Mouse (Mus musculus): Measurements from ENCODE around the gene Peli2. TPM values are rescaled to one million over a fixed set of nuclear protein-coding genes. Genes with fewer than 3 reads are reported as not detected.
A peak's percentile ranks its signal among the peaks of the same experiment; 100 is the strongest.

Gene Peli2
- total RNA-seq, 1 experiment: 1.6 TPM

DNA sequence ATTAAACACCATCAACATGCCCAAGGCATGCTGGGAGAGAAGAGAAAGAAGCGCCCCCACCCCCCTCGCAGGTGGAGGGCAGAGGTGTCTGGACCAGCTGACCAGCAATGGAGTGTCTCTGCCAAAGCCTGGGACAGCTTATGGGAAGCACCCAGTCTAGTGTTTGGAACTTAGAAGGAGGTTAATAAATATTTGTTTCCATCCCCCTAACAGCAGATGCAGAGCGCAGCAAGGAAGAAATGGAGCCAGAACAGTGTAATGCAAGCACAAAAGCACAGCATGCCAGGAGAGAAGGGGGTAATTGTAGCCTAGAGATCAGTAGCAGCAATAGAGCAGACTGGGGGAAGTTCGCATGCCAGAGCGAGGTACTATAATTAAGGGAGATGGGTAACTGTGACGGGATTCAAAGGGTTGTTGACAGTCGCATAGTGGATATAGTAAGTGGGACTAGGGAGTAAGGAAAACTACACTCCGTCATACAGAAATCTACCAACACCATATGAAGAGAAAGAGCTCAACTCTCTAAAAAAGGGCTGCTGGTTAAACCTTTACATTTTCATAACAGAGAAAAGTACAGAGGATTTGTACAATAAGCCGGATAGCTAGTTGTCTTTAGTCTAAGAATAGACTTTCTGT is 1.5 kb upstream of the Peli2 start:
- in situ Hi-C loops (cut with MboI; ENCODE audit: low sequenced_read_pairs in 2 of 2, unreplicated experiment in 2 of 2): no loop called here
- TF ChIP-seq ZC3H11A (IDR thresholded peaks at IDR 0.05; ENCODE audit: borderline replicate concordance, low read depth, low read length) (no peak), CHD2 (IDR thresholded peaks at IDR 0.05; ENCODE audit: low read depth, low read length) (no peak), HCFC1 (IDR thresholded peaks at IDR 0.05; ENCODE audit: borderline replicate concordance, insufficient read depth, low read length) (no peak), MAFK (IDR thresholded peaks at IDR 0.05; ENCODE audit: insufficient read depth, low read depth, low read length) (no peak), ZNF384 (IDR thresholded peaks at IDR 0.05; ENCODE audit: low read depth, low read length) (no peak)
- Histone ChIP-seq H3K9me3 (ENCODE audit: control insufficient read depth, insufficient read depth, low read depth, low read length) (no peaks in the 10 kb centered on the region), H3K36me3 (ENCODE audit: control insufficient read depth, insufficient read depth, low read length, poor library complexity, severe bottlenecking) (no peaks in the 10 kb centered on the region), H3K4me3 (ENCODE audit: insufficient read depth in 1 of 2, low read depth in 1 of 2, low read length in 2 of 2, poor library complexity in 1 of 2, severe bottlenecking in 1 of 2) (no peak overlapping the region), H3K27ac (ENCODE audit: insufficient read depth, low read depth, low read length, poor library complexity, severe bottlenecking) (no peak overlapping the region), H3K4me1 (ENCODE audit: control insufficient read depth in 2 of 2, insufficient read depth in 2 of 2, low read length in 2 of 2, poor library complexity in 1 of 2) (peaks cover 0 to 9% of the 10 kb centered on the region in 2 experiments; a peak in 2 of 4 replicates), H3K9ac (ENCODE audit: insufficient read depth, low read depth, low read length, poor library complexity, severe bottlenecking) (no peak overlapping the region)
- no peak for DNase-seq (ENCODE audit: low read depth, low spot score)

DNA sequence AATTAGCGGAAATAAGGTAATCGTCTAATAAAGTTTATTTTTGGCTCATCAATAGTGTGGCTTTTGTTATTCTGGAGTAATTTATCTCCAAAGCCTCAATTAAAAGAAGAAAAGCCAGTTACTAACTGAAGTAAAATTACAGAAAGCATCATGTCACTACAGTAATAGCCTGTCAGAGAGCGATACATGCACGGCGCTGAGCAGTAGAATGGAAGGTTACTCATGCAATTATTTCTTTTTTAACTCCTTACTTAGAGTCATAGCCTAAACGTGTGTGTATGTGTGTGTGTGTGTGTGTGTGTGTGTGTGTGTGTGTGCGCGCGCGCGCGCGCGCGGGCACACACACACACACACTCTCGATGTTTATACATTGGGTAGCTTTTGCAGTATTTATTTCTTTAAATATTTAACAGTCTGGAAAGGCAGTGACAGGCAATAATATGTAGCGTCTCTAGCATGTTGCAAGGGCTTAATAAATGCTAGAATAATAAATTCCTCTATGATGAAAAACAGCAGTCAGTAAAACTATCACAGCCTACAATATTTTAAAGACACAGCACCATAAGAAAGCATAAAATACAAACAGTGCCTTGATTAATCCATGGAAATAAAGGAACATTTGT is 864 bp upstream of the Peli2 start:
- Histone ChIP-seq H3K9ac (ENCODE audit: insufficient read depth, low read depth, low read length, poor library complexity, severe bottlenecking) (no peak overlapping the region), H3K4me3 (ENCODE audit: insufficient read depth in 1 of 2, low read depth in 1 of 2, low read length in 2 of 2, poor library complexity in 1 of 2, severe bottlenecking in 1 of 2) (peak overlapping the region in 1 of 2 experiments; percentile 89; a peak in 1 of 4 replicates), H3K4me1 (ENCODE audit: control insufficient read depth in 2 of 2, insufficient read depth in 2 of 2, low read length in 2 of 2, poor library complexity in 1 of 2) (peaks cover 0 to 9% of the 10 kb centered on the region in 2 experiments; a peak in 2 of 4 replicates), H3K9me3 (ENCODE audit: control insufficient read depth, insufficient read depth, low read depth, low read length) (no peaks in the 10 kb centered on the region), H3K36me3 (ENCODE audit: control insufficient read depth, insufficient read depth, low read length, poor library complexity, severe bottlenecking) (no peaks in the 10 kb centered on the region), H3K27ac (ENCODE audit: insufficient read depth, low read depth, low read length, poor library complexity, severe bottlenecking) (no peak overlapping the region)
- TF ChIP-seq HCFC1 (IDR thresholded peaks at IDR 0.05; ENCODE audit: borderline replicate concordance, insufficient read depth, low read length) (no peak), MAFK (IDR thresholded peaks at IDR 0.05; ENCODE audit: insufficient read depth, low read depth, low read length) (no peak), ZC3H11A (IDR thresholded peaks at IDR 0.05; ENCODE audit: borderline replicate concordance, low read depth, low read length) (no peak), ZNF384 (IDR thresholded peaks at IDR 0.05; ENCODE audit: low read depth, low read length) (no peak), CHD2 (IDR thresholded peaks at IDR 0.05; ENCODE audit: low read depth, low read length) (no peak)
- no peak for DNase-seq (ENCODE audit: low read depth, low spot score)
- in situ Hi-C loops (cut with MboI; ENCODE audit: low sequenced_read_pairs in 2 of 2, unreplicated experiment in 2 of 2): no loop called here

DNA sequence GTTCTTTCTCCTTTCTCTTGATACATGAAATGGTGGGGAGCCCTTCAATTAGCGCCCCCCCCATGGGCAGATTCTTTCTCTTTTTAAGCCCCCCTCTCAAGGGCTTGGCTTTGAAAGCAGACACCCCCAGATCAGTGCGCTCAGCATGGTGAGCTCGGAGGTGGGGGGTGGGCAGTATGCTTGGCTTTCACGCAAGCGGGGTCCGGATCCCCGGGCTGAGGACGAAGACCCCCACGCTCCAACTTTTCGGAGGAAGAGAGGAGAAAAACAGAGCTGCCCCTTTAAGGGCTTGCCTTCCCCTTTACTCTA is 226 bp upstream of the Peli2 start:
- TF ChIP-seq HCFC1 (IDR thresholded peaks at IDR 0.05; ENCODE audit: borderline replicate concordance, insufficient read depth, low read length) (no peak), ZC3H11A (IDR thresholded peaks at IDR 0.05; ENCODE audit: borderline replicate concordance, low read depth, low read length) (no peak), CHD2 (IDR thresholded peaks at IDR 0.05; ENCODE audit: low read depth, low read length) (no peak), MAFK (IDR thresholded peaks at IDR 0.05; ENCODE audit: insufficient read depth, low read depth, low read length) (no peak), ZNF384 (IDR thresholded peaks at IDR 0.05; ENCODE audit: low read depth, low read length) (no peak)
- no peak for DNase-seq (ENCODE audit: low read depth, low spot score)
- Histone ChIP-seq H3K9me3 (ENCODE audit: control insufficient read depth, insufficient read depth, low read depth, low read length) (no peaks in the 10 kb centered on the region), H3K9ac (ENCODE audit: insufficient read depth, low read depth, low read length, poor library complexity, severe bottlenecking) (peak overlapping the region; percentile 54), H3K4me3 (ENCODE audit: insufficient read depth in 1 of 2, low read depth in 1 of 2, low read length in 2 of 2, poor library complexity in 1 of 2, severe bottlenecking in 1 of 2) (peak overlapping the region; percentile 89 to 99), H3K27ac (ENCODE audit: insufficient read depth, low read depth, low read length, poor library complexity, severe bottlenecking) (no peak overlapping the region), H3K4me1 (ENCODE audit: control insufficient read depth in 2 of 2, insufficient read depth in 2 of 2, low read length in 2 of 2, poor library complexity in 1 of 2) (peaks cover 0 to 9% of the 10 kb centered on the region in 2 experiments; a peak in 2 of 4 replicates), H3K36me3 (ENCODE audit: control insufficient read depth, insufficient read depth, low read length, poor library complexity, severe bottlenecking) (no peaks in the 10 kb centered on the region)
- in situ Hi-C loops (cut with MboI; ENCODE audit: low sequenced_read_pairs in 2 of 2, unreplicated experiment in 2 of 2): no loop called here

DNA sequence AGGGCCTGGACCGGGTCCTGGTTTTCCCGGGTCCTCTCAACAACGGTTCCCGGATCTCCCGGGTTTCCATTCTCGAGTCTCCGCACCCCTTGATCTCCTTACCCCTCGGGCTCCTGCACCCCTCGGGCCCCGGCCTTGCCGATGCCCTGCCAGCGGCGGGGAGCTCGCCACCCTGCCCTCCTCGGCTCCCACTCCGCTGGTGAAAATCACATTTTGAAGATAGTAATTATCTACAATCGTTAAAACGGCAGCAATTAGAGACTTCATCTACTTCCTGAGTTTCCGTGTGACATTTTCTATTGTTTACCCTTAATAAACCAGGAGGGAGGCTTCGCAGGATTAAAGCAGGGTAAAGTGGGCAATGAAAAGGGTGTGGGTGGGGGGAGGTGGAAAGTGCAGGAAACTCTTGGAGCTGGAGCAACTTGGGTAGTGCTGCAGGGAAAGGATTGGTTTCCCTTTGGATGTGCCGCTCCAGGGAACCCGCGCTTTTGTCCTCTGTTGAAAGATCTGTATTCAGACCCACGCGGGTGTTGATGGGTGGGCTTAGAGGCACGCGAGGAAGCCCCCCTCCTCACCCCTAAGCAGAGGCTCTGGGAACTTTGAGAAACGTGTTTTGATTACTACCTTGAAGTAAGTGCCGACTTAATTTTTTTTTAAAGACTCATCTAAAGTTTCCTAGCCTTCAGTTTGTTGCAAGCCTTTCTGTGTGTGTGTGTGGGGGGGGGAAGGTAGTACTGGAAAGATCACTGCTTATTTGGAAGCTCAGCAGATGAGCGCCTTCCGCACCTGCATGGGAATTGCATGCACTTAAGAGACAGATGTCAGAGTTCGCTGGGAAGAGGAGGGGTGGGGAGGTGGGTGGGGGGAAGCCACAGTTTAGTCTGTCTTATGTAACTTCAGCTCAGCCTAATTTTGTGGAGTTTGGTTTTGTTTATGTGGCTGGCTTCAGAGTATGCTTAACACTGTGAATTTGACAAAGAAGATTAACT is 1.2 kb downstream of the Peli2 start:
- H3K27ac ChIP-seq (ENCODE audit: insufficient read depth, low read depth, low read length, poor library complexity, severe bottlenecking): no peak overlapping the region
- TF ChIP-seq CHD2 (IDR thresholded peaks at IDR 0.05; ENCODE audit: low read depth, low read length) (no peak), ZC3H11A (IDR thresholded peaks at IDR 0.05; ENCODE audit: borderline replicate concordance, low read depth, low read length) (no peak), HCFC1 (IDR thresholded peaks at IDR 0.05; ENCODE audit: borderline replicate concordance, insufficient read depth, low read length) (no peak), MAFK (IDR thresholded peaks at IDR 0.05; ENCODE audit: insufficient read depth, low read depth, low read length) (no peak), ZNF384 (IDR thresholded peaks at IDR 0.05; ENCODE audit: low read depth, low read length) (no peak)
- H3K9me3 ChIP-seq (ENCODE audit: control insufficient read depth, insufficient read depth, low read depth, low read length): no peaks in the 10 kb centered on the region
- no peaks in the 10 kb centered on the region for H3K36me3 ChIP-seq (ENCODE audit: control insufficient read depth, insufficient read depth, low read length, poor library complexity, severe bottlenecking)
- peak overlapping the region; percentile 78 for H3K9ac ChIP-seq (ENCODE audit: insufficient read depth, low read depth, low read length, poor library complexity, severe bottlenecking)
- DNase-seq (ENCODE audit: low read depth, low spot score): no peak
- H3K4me1 ChIP-seq (ENCODE audit: control insufficient read depth in 2 of 2, insufficient read depth in 2 of 2, low read length in 2 of 2, poor library complexity in 1 of 2): peaks cover 0 to 9% of the 10 kb centered on the region in 2 experiments; a peak in 2 of 4 replicates
- in situ Hi-C loops (cut with MboI; ENCODE audit: low sequenced_read_pairs in 2 of 2, unreplicated experiment in 2 of 2): no loop called here
- H3K4me3 ChIP-seq (ENCODE audit: insufficient read depth in 1 of 2, low read depth in 1 of 2, low read length in 2 of 2, poor library complexity in 1 of 2, severe bottlenecking in 1 of 2): peak overlapping the region; percentile 89 to 99

Measured in ES-E14 (cell line).